In the genomic region with DNA sequence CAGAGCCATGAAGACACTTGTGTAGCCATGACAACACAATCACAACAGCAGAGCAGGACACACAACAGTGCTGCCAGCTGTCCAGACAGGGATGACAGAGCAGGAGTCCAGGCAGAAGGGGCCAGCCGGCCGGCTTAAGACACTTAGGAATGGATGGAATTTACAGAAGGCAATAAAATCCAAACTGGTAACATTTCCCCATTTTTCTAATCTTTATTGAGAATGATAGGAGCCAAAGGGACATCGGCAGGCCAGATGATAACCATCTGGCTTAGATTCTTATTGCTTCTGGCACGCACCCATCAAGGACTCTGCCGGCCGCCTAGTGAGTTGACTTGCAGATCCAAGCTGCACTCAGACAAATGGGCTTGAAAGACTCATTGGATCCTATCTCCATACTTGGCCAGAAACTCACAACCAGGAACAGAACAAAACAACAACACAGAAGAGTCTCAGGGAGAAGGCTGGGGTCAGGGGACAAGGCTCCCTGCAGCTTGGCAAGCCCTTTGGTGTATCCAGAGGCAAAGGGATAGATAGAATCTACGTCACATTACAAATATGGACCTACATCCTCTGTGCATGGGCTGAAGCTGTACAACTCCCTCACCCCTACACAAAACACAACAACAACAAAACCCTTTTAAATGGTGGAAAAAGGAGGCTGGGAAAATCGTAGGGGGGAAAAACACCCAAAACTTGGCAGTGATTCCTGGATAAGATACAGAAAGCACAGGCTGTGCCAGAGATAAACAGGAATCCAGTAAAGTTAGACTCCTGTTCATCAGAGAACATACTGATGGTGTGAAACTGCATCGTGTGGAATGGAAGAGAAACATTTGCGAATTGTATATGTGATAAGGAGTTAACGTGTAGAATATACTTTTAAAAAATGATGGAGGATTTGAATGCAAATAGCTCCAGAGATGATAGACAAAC, we compare ENCODE assay signal across 9 mouse cellular contexts. TPM values are rescaled to one million over a fixed set of nuclear protein-coding genes. Genes with fewer than 3 reads are reported as not detected.
DNase-seq lines count a peak whose midpoint lies in the region; ATAC-seq and TF ChIP-seq lines count a peak whose summit lies in the region.
"Had no signal": no experiment of that assay in that cellular context is flagged by ENCODE, and none has a peak within 500 bp of the region (broad histone marks: within the 10 kb centered on the region; RNA-seq: fewer than 3 reads in every experiment).

No protein-coding gene starts in this region.

- peak overlapping the region; percentile 65 for H3K27ac ChIP-seq in left cerebral cortex, adult 2 months
- H3K27ac ChIP-seq in bone marrow macrophage, adult 2 months (ENCODE audit: insufficient read depth, low read depth, low read length), result peak overlapping the region; percentile 85
- H3K27ac ChIP-seq in intestine, embryonic 15.5 days, result peak overlapping the region; percentile 24; the same call in 1 of the 2 replicates
- H3K27ac ChIP-seq in liver, embryonic 11.5 days (ENCODE audit: low read depth, low read length), result no peak overlapping the region
- H3K27ac ChIP-seq: liver, embryonic 13.5 days had no signal

- H3K36me3 ChIP-seq in intestine, embryonic 15.5 days, result no peaks in the 10 kb centered on the region
- no peaks in the 10 kb centered on the region for H3K36me3 ChIP-seq in liver, embryonic 11.5 days (ENCODE audit: control insufficient read depth, insufficient read depth, low read length)
- H3K36me3 ChIP-seq: liver, embryonic 13.5 days had no signal

- TF ChIP-seq CTCF in left cerebral cortex, adult 2 months (IDR thresholded peaks at IDR 0.05), result no peak
- no peak for TF ChIP-seq CTCF in bone marrow macrophage, adult 2 months (IDR thresholded peaks at IDR 0.05; ENCODE audit: low read depth, low read length)

- WGBS in intestine, embryonic 15.5 days, result 39% methylated on average over 11 of the region's 11 CpGs
- 73% methylated on average over 11 of the region's 11 CpGs for WGBS in liver, embryonic 11.5 days

- intact Hi-C loops in left cerebral cortex, adult 2 months (cut with DNase I), result no loop called here

- H3K4me1 ChIP-seq in bone marrow macrophage, adult 2 months (ENCODE audit: control insufficient read depth, insufficient read depth, low read length), result peaks cover 23% of the 10 kb centered on the region
- H3K4me1 ChIP-seq in intestine, embryonic 15.5 days (replicated peaks), result peaks cover 4% of the 10 kb centered on the region; the same call in 1 of the 2 replicates
- no peaks in the 10 kb centered on the region; the same call in 1 of the 2 replicates for H3K4me1 ChIP-seq in liver, embryonic 11.5 days (replicated peaks; ENCODE audit: control insufficient read depth, insufficient read depth, low read length)

- H3K4me3 ChIP-seq in left cerebral cortex, adult 2 months, result peak overlapping the region; percentile 26; the same call in 1 of the 2 replicates
- H3K4me3 ChIP-seq in bone marrow macrophage, adult 2 months (ENCODE audit: insufficient read depth, low read length), result no peak overlapping the region
- no peak overlapping the region for H3K4me3 ChIP-seq in intestine, embryonic 15.5 days (replicated peaks)
- H3K4me3 ChIP-seq in liver, embryonic 11.5 days (ENCODE audit: low read depth, low read length), result no peak overlapping the region
- H3K4me3 ChIP-seq: liver, embryonic 13.5 days had no signal

- no peak for DNase-seq in left cerebral cortex, adult 2 months (ENCODE audit: extremely low spot score in 1 of 2, low spot score in 2 of 2)
- no peak for DNase-seq in left cerebral cortex, adult 11 months (ENCODE audit: low spot score)
- DNase-seq in layer of hippocampus, postnatal 36 days, result peak; percentile 47 to 55
- no peak for DNase-seq in liver, embryonic 11.5 days (ENCODE audit: low spot score)
- no peak for DNase-seq in spleen, postnatal 36 days (ENCODE audit: low spot score in 2 of 2)
- DNase-seq: liver, embryonic 13.5 days had no signal

- H3K4me2 ChIP-seq in intestine, embryonic 15.5 days (replicated peaks), result no peak overlapping the region
- no peak overlapping the region for H3K4me2 ChIP-seq in liver, embryonic 11.5 days
- H3K4me2 ChIP-seq: liver, embryonic 13.5 days had no signal

- TF ChIP-seq POLR2A in bone marrow macrophage, adult 2 months (IDR thresholded peaks at IDR 0.05; ENCODE audit: borderline replicate concordance, low read depth, low read length), result no peak

- H3K9ac ChIP-seq in intestine, embryonic 15.5 days, result no peak overlapping the region
- H3K9ac ChIP-seq in liver, embryonic 11.5 days (ENCODE audit: low read depth, low read length), result no peak overlapping the region
- H3K9ac ChIP-seq: liver, embryonic 13.5 days had no signal

- H3K9me3 ChIP-seq in intestine, embryonic 15.5 days, result no peaks in the 10 kb centered on the region
- no peaks in the 10 kb centered on the region for H3K9me3 ChIP-seq in liver, embryonic 11.5 days (ENCODE audit: control insufficient read depth, low read length)
- H3K9me3 ChIP-seq: liver, embryonic 13.5 days had no signal

- H3K27me3 ChIP-seq in intestine, embryonic 15.5 days (replicated peaks), result no peaks in the 10 kb centered on the region
- no peaks in the 10 kb centered on the region for H3K27me3 ChIP-seq in liver, embryonic 11.5 days (replicated peaks; ENCODE audit: control insufficient read depth, insufficient read depth, low read length)

- peak; percentile 67 for ATAC-seq in intestine, embryonic 15.5 days
- ATAC-seq in liver, embryonic 11.5 days (replicated peaks; ENCODE audit: low FRiP score), result no peak
- ATAC-seq in megakaryocyte-erythroid progenitor cell, adult 5-6 weeks (replicated peaks; ENCODE audit: low FRiP score, low TSS enrichment, poor library complexity, severe bottlenecking), result no peak

RNA-seq across cellular contexts. Expression of a gene that starts 35.7 kb away (rescaled TPM):
- 1 to 10 TPM; 3.5 to 3.6 TPM for total RNA-seq in left cerebral cortex, adult 2 months (2021)
- polyA plus RNA-seq in bone marrow macrophage, adult 2 months (2012; ENCODE audit: insufficient read depth, insufficient read length, missing spikeins), result 18.6 and 20.8 TPM in 2 replicates
- 4.7 and 4.8 TPM in 2 replicates for polyA plus RNA-seq in intestine, embryonic 15.5 days (2015; fragmentation: Nextera tagmentation; extraction: Ambion mirVana)
- total RNA-seq in layer of hippocampus, postnatal 36 days (2021), result 1 to 10 TPM; 8.0 to 8.4 TPM
- polyA plus RNA-seq in liver, embryonic 11.5 days (2014; fragmentation: Nextera tagmentation; extraction: Ambion mirVana), result 3.5 and 4.2 TPM in 2 replicates
- total RNA-seq in megakaryocyte-erythroid progenitor cell, adult 5-6 weeks (2014; fragmentation: Nextera tagmentation), result 0.37 and 4.9 TPM in 2 replicates
- total RNA-seq in megakaryocyte-erythroid progenitor cell, adult 5-6 weeks (2017), result 0.57 and 1.4 TPM in 2 replicates

Comparison
In these comparisons a context has a peak if more than half of its experiments do, and no peak if none do; other contexts are left out.
1. DNase-seq: peak in layer of hippocampus, postnatal 36 days (2 of 2); none in left cerebral cortex, adult 2 months (0 of 2), left cerebral cortex, adult 11 months (single experiment), liver, embryonic 11.5 days (single experiment) and spleen, postnatal 36 days (0 of 2).